Mouse (Mus musculus) ovary, postnatal 10 days (tissue): ENCODE results near the gene Fuom.
"Not testable (repeated sequence)": the region's sequence is repeated elsewhere in the genome, so short reads cannot be mapped to it uniquely, and the experiment has no call there.

Source experiments
- DNase-seq: peaks from one replicate; pipeline ENCODE4 v3.0.0; 2022; ENCODE audit warnings: low spot score

Fuom gene

GRCm38 (mm10) chr7:140101993-140102860 is at the start of gene Fuom:
Fuom (minus strand) TSS chr7:140102441.
- DNase-seq, result peak; percentile 64

GRCm38 (mm10) chr7:140144550-140144949 is 42.3 kb upstream of the Fuom start:
- no peak for DNase-seq

- DNase-seq, result no peak
Observed at GRCm38 (mm10) chr7:140141350-140141749, 39.1 kb upstream of the Fuom start.

GRCm38 (mm10) chr7:140138021-140138310 is 35.7 kb upstream of the Fuom start:
- no peak for DNase-seq

GRCm38 (mm10) chr7:140137135-140138020 is 35.1 kb upstream of the Fuom start, which contains the start of gene Mtg1:
Mtg1 (plus strand) TSS chr7:140137564.
- DNase-seq, result peak; percentile 97

GRCm38 (mm10) chr7:140135106-140135770 is 33.0 kb upstream of the Fuom start:
- DNase-seq, result no peak

- not testable (repeated sequence) for DNase-seq
Observed at GRCm38 (mm10) chr7:140134033-140134432, 31.8 kb upstream of the Fuom start.

GRCm38 (mm10) chr7:140132184-140132583 is 29.9 kb upstream of the Fuom start:
- not testable (repeated sequence) for DNase-seq

GRCm38 (mm10) chr7:140127911-140128310 is 25.7 kb upstream of the Fuom start:
- no peak for DNase-seq

GRCm38 (mm10) chr7:140126934-140127333 is 24.7 kb upstream of the Fuom start:
- no peak for DNase-seq

- no peak for DNase-seq
Observed at GRCm38 (mm10) chr7:140126022-140126350, 23.7 kb upstream of the Fuom start.

GRCm38 (mm10) chr7:140125278-140126021 is 23.2 kb upstream of the Fuom start:
- DNase-seq, result peak; percentile 81

GRCm38 (mm10) chr7:140124382-140124781 is 22.1 kb upstream of the Fuom start:
- DNase-seq, result no peak

- DNase-seq, result no peak
Observed at GRCm38 (mm10) chr7:140122765-140123164, 20.5 kb upstream of the Fuom start.

- DNase-seq, result no peak
Observed at GRCm38 (mm10) chr7:140121338-140121910, 19.2 kb upstream of the Fuom start.

- DNase-seq, result no peak
Observed at GRCm38 (mm10) chr7:140120484-140120883, 18.2 kb upstream of the Fuom start.

- DNase-seq, result peak; percentile 63
Observed at GRCm38 (mm10) chr7:140116329-140117054, 14.3 kb upstream of the Fuom start, which contains the start of gene Echs1. Echs1 (minus strand) TSS chr7:140116476.

GRCm38 (mm10) chr7:140115583-140116328 is 13.5 kb upstream of the Fuom start, which contains the start of gene Paox:
Paox (plus strand) TSS chr7:140115799.
- no peak for DNase-seq

GRCm38 (mm10) chr7:140111943-140112342 is 9.7 kb upstream of the Fuom start:
- no peak for DNase-seq

GRCm38 (mm10) chr7:140104009-140104408 is 1.8 kb upstream of the Fuom start:
- DNase-seq, result no peak
